Mouse (Mus musculus) forebrain, embryonic 16.5 days (tissue): ENCODE data around the gene E130114P18Rik. TPM values are rescaled to one million over a fixed set of nuclear protein-coding genes. Genes with fewer than 3 reads are reported as not detected.

Experiments
- ATAC-seq: fragments of 200-750 bp; cut with Nextera tagmentation; 2 replicates; pipeline ENCODE4 v1.8.0; 2017; ENCODE audit warnings: mild to moderate bottlenecking, moderate library complexity
- H3K27ac ChIP-seq: fragments of 300-500 bp; sonication (generic); 2 replicates; pipeline ENCODE4 v1.5.1; 2014; ENCODE audit warnings: low read length, control low read depth
- H3K27me3 ChIP-seq: fragments of 300-500 bp; sonication (generic); replicated peaks from 2 replicates; pipeline ENCODE4 v1.6.1; 2014; ENCODE audit warnings: low read length; ENCODE audit not compliant: control insufficient read depth, insufficient read depth
- H3K36me3 ChIP-seq: fragments of 300-500 bp; sonication (generic); 2 replicates; pipeline ENCODE4 v1.6.1; 2014; ENCODE audit not compliant: control insufficient read depth, insufficient read depth
- H3K4me1 ChIP-seq: fragments of 300-500 bp; sonication (generic); replicated peaks from 2 replicates; pipeline ENCODE4 v1.6.1; 2014; ENCODE audit warnings: low read length; ENCODE audit not compliant: control insufficient read depth, insufficient read depth
- H3K4me2 ChIP-seq: fragments of 300-500 bp; sonication (generic); 2 replicates; pipeline ENCODE4 v1.6.1; 2014; ENCODE audit warnings: mild to moderate bottlenecking, low read length, control low read depth
- H3K4me3 ChIP-seq: fragments of 300-500 bp; sonication (generic); replicated peaks from 2 replicates; pipeline ENCODE4 v1.5.1; 2014; ENCODE audit warnings: mild to moderate bottlenecking, low read length, control low read depth
- H3K9ac ChIP-seq: fragments of 300-500 bp; sonication (generic); replicated peaks from 2 replicates; pipeline ENCODE4 v1.6.1; 2014; ENCODE audit warnings: low read depth, low read length, control low read depth
- H3K9me3 ChIP-seq: fragments of 300-500 bp; sonication (generic); 2 replicates; pipeline ENCODE4 v1.6.1; 2016; ENCODE audit warnings: low read length; ENCODE audit not compliant: control insufficient read depth
- WGBS: fragments of 180-500 bp; shearing (Covaris S2); extraction: QIAGEN DNeasy Blood & Tissue Kit; methylation state at CpG from one replicate; pipeline ENCODE4 v1.1.7; 2014; 5-methylcytosine and 5-hydroxymethylcytosine counted together
- polyA plus RNA-seq: library from polyadenylated mRNA; unstranded; fragments of >200 nt; fragmentation: Nextera tagmentation; extraction: Ambion mirVana; gene quantifications from 2 replicates; pipeline ENCODE4 v1.2.1, GENCODE M21; 2015

Gene E130114P18Rik
- polyA plus RNA-seq, 1 experiment from 2014 or later, result 31.0 TPM

DNA sequence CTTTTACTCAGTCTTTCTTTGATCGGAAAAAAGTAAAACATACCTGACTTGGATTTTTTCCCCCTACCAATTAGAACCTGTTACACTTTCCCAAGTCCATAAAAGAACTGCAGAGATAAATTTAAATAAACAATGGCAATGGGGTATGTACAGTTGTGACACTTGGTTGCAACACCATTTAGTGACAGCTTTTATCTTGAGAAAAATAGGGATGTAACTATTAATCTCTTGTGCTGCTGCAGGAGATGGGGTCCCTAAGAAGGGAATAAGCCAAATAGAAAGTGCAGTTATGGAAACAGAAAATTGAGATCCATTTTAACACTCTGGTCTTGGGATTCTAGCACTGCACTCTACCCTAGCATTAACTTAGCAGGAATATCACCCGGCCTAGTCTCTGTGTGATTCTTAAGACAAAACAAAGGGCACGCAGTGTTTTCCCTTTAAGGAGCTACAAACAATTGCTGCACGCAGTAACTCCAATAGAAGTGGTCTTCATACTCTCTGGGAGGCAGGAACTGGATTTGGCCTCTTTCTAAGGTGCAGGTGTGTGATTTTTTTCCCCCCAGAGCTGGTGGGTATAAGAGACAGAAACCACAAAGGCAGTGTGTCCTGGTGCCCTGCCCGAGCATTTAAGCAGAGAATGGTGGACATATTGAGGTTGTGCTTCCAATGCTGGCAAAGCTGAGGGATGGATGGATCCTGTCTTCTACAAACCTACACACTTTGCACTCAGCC, 25.4 kb downstream of the E130114P18Rik start:
- Histone ChIP-seq H3K27ac (no peak overlapping the region; the same call in 1 of the 2 replicates), H3K27me3 (0 out of 2 replicates have a peak, but pooled peaks cover 2% of the 10 kb centered on the region), H3K9ac (peak overlapping the region; percentile 69; the same call in 1 of the 2 replicates), H3K36me3 (no peaks in the 10 kb centered on the region), H3K9me3 (no peaks in the 10 kb centered on the region), H3K4me2 (peak overlapping the region; percentile 80), H3K4me1 (peaks cover 19% of the 10 kb centered on the region), H3K4me3 (peak overlapping the region; percentile 43)
- WGBS, result 23% methylated on average over 5 of the region's 5 CpGs
- ATAC-seq, result no peak

DNA sequence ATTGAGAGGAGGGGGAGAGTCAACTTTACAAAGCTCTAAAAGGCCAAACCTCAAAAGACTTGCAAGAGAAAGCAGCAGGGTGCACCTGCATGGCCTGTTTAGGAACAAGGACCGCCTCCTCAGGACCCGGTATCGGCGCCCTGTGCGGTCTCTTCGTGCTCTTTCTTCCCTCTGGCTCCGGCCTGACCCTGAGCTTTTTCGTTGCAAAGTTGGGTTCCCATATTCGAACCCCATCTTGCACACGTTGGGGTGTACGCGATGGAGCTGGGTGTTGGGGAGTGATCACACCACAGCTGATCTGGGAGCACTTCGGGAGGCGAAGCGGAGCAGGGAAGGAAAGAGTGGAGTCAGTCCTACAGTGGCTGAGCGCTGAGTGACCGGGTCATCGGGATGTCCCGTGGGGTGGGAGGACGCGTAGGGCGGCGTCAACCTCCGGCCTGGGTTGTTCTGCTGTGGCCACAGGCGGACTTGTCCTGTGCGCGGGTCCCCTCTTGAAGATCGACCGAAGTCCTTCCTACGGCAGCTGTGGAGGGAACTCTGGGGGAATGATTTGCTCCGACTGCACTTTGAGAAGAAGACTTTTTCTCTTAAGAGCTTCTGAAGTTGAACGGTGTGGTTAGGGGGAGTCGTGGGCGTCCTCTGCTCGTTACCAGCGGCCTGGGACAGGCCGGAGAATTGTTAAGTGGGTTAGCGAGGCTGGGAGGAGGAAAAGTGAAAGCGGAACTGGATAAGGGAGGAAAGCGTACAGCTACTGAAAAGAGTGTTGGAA, 26.2 kb downstream of the E130114P18Rik start:
- Histone ChIP-seq H3K4me3 (peak overlapping the region; percentile 43), H3K4me2 (peak overlapping the region; percentile 80), H3K36me3 (no peaks in the 10 kb centered on the region), H3K27ac (peak overlapping the region; percentile 62), H3K27me3 (0 out of 2 replicates have a peak, but pooled peaks cover 2% of the 10 kb centered on the region), H3K4me1 (peaks cover 19% of the 10 kb centered on the region), H3K9me3 (no peaks in the 10 kb centered on the region), H3K9ac (peak overlapping the region; percentile 69)
- ATAC-seq, result peak; percentile 46
- WGBS, result 1% methylated on average over 40 of the region's 40 CpGs

DNA sequence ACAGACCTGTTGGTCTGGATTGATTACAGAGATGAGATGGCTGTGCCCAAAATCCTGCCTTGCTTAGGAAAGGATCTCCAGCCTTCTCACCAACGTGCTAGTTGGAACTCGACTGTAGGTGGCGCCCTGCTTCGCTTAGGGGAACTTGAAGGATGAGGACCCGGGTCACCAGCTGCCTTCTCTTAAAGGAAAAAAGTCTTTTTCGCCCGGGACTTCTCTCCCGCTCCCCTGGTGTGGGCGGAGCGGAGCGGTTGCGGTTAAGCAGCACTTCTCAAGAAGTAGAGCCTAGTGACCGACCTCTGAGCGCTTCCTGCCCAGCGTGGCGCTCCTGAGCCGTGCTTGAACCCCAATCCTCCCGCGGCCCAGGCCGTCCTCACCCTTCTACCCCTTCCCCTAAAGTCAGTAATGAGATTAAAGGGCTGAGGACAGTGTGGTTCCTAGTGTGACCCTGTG, 26.8 kb downstream of the E130114P18Rik start:
- Histone ChIP-seq H3K9ac (peak overlapping the region; percentile 69), H3K27ac (peak overlapping the region; percentile 62), H3K4me2 (peak overlapping the region; percentile 80), H3K9me3 (no peaks in the 10 kb centered on the region), H3K27me3 (0 out of 2 replicates have a peak, but pooled peaks cover 2% of the 10 kb centered on the region), H3K4me1 (peaks cover 21% of the 10 kb centered on the region), H3K4me3 (peak overlapping the region; percentile 43), H3K36me3 (no peaks in the 10 kb centered on the region)
- peak; percentile 76 for ATAC-seq
- WGBS, result 0% methylated on average over 20 of the region's 20 CpGs

DNA sequence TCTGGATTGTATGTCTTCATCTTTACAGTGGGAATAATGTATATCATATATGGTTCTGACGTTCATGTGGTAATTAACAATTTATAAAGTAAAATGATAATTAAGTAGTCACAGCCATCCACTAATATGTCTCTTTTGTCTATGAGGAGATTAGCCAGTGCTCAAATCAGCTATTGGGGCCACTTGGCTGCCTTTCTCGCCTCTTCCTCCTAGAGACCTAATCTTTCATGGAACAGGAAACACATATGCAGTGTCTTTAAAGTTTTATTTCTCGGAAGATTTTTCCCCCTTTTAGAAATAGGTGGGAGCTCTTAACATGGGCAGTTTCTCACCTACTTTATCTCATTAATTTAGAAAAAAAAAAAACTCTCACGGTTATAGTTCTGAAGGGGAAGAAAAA, 27.5 kb downstream of the E130114P18Rik start:
- Histone ChIP-seq H3K4me3 (no peak overlapping the region), H3K4me1 (peaks cover 27% of the 10 kb centered on the region), H3K9ac (no peak overlapping the region), H3K9me3 (no peaks in the 10 kb centered on the region), H3K36me3 (no peaks in the 10 kb centered on the region), H3K27ac (no peak overlapping the region), H3K4me2 (no peak overlapping the region; the same call in 1 of the 2 replicates), H3K27me3 (0 out of 2 replicates have a peak, but pooled peaks cover 2% of the 10 kb centered on the region)
- ATAC-seq, result no peak
- 38% methylated on average over 4 of the region's 4 CpGs for WGBS

DNA sequence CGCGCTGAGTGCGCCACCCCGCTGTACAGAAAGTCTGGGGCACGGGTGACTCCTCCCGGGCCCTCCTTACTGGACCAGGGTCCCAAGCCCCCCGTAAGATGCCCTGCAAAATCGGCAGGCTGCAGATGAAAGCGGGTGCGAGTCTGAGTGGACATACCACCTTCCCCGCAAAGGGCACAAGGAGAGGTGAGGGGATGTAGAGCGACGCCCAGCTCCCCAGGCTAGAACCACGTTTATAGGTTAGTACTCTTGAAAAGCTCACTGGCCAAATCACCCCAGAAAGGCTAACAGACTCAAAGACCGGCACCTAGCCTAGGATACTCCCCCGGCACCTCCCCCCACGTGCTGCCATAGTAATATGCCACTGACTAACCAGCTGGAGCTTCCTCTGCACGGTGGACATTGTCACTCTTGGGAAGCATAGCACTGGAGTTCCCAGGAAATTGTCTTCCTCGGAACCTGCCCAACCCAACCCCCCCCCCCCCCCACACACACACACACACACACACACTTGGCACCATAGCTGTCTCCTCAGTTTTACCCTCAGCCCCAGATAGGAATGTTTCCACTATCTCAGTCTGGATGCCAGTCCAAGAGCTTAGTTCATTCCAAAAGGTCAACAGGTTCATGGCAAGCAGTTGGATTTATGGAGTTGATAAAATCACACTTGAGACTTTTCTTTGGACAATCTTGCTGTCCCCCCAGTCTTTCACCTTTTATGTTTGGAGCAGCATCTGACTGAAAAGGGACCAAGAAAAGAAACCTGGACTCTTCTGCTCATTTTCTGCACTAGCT, 31.6 kb downstream of the E130114P18Rik start:
- Histone ChIP-seq H3K4me2 (peak overlapping the region; percentile 71), H3K9ac (peak overlapping the region; percentile 58), H3K36me3 (no peaks in the 10 kb centered on the region), H3K4me1 (peaks cover 20% of the 10 kb centered on the region), H3K27me3 (no peaks in the 10 kb centered on the region), H3K4me3 (peak overlapping the region; percentile 37), H3K9me3 (no peaks in the 10 kb centered on the region), H3K27ac (no peak overlapping the region)
- peak; percentile 27 for ATAC-seq
- WGBS, result 6% methylated on average over 19 of the region's 19 CpGs

DNA sequence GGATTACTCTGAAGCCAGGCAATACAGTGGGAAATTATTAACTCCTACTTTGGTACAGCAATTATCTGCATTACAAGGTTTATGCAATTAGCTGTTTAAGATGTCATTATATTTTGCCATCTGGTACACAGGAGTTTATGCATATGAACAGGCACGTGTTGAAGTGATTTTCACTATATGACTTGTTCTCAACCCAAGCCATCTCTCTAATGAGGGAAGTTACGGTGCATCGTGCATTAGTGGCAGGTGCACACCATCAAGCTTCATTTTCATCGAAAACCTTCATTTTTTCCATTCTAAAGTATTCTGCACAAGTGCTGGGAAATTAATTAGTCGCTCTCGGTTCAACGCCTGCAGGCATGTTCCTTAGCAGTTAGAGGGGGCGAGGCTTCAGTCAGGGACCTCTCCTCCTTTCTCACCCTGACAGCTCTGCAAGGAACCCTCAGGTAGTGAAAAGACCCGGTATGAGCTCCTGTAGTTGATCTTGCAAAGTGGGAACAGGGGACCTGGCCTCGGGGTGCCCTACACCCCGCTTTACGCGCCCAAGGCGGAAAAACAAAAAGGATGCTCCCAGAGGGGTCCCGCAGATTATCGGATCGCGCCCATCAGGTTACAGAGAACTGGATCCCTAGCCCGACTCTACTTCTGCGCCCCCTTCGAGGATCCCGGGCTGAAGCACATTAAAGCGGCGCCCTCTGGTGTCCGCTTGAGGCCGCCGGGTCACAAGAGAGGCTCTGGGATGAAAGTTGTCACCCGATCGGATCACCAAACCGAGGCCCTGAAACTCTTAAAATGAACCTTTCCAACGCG, 32.4 kb downstream of the E130114P18Rik start:
- Histone ChIP-seq H3K9me3 (no peaks in the 10 kb centered on the region), H3K27me3 (no peaks in the 10 kb centered on the region), H3K4me2 (peak overlapping the region; percentile 71), H3K4me1 (peaks cover 14% of the 10 kb centered on the region), H3K4me3 (peak overlapping the region; percentile 37), H3K27ac (peak overlapping the region; percentile 23; the same call in 1 of the 2 replicates), H3K36me3 (no peaks in the 10 kb centered on the region), H3K9ac (peak overlapping the region; percentile 58)
- peak; percentile 85 for ATAC-seq
- WGBS, result under 1% methylated on average over 32 of the region's 32 CpGs

DNA sequence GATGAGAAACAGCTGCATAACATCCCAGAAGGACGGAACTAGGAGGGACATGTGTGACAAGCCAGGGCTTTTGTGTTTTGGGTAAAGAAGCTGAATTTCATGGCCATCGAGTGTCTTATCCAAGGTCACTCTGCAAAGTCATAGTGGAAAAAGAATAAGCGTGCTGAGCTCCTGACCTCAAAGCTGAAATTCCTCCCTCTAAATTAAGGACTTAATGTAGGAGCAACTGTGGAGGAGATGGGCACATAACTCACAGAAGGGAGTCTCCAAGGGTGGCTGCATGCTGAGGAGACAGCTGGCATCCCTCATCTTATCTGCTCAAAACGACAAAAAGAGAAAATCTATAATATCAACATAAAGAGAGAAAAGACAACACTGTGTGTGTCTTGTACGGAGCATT, 33.9 kb downstream of the E130114P18Rik start:
- Histone ChIP-seq H3K27ac (no peak overlapping the region), H3K4me3 (no peak overlapping the region), H3K9me3 (no peaks in the 10 kb centered on the region), H3K4me1 (peaks cover 14% of the 10 kb centered on the region), H3K36me3 (no peaks in the 10 kb centered on the region), H3K27me3 (no peaks in the 10 kb centered on the region), H3K9ac (no peak overlapping the region), H3K4me2 (no peak overlapping the region)
- no peak for ATAC-seq
- 83% methylated on average over 5 of the region's 5 CpGs for WGBS

DNA sequence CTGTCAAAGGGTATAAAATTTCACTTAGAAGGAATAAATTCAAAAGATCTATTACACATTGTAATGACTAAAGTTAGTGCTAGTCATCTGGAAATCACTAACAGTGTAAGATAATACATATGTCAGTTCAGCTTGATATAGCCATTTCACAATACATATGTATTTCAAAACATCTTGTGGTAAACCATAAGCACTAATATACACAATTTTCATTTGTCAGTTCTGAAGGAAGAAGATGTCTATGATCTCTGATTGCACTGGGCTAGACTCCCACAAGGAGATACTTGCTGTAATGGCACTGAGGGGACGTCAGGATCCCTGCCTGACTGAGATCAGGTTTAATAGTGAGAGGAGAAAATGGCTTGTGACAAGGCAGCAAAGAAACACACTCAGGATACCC, 44.5 kb downstream of the E130114P18Rik start:
- Histone ChIP-seq H3K4me2 (no peak overlapping the region), H3K36me3 (no peaks in the 10 kb centered on the region), H3K9ac (no peak overlapping the region), H3K27me3 (no peaks in the 10 kb centered on the region), H3K27ac (no peak overlapping the region), H3K9me3 (no peaks in the 10 kb centered on the region), H3K4me3 (no peak overlapping the region), H3K4me1 (no peaks in the 10 kb centered on the region)
- WGBS, result 56% methylated on average over 1 of the region's 1 CpGs
- ATAC-seq, result no peak
